Mouse (Mus musculus) bone marrow macrophage, adult 2 months (primary cell): ENCODE data around the gene Parp6.

Experiments used
- CTCF ChIP-seq: IDR thresholded peaks from 2 replicates; pipeline ENCODE4 v1.5.1; 2012; ENCODE audit warnings: low read depth, mild to moderate bottlenecking, low read length, moderate library complexity
- POLR2A ChIP-seq: IDR thresholded peaks from 2 replicates; pipeline ENCODE4 v1.6.1; 2012; ENCODE audit warnings: mild to moderate bottlenecking, low read depth, low read length, borderline replicate concordance

DNA sequence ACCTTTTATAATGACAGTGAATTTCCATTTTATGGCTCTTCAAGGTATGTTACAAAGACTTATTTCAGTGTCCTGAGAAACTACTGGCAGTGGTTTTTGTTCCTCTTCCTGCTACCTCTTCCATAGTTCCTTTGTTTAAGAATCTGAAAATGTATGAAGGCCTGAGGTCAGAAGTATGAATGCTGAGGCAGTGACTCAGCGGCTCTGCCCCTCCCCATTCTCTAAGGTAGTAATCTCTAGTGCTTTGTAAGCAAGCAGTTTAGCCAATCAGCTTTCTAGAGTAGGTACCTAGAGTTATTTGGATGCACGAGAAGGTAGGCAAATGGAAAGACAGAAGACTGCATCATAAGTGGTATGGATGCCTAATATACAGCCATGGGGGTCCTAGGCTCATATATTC, 24.2 kb downstream of the Parp6 start:
- TF ChIP-seq POLR2A (no peak), CTCF (no peak)
